ENCODE assay signal across 8 mouse cellular contexts in genomic region chr7:126583761-126584160, GRCm38 (mm10). TPM values are rescaled to one million over a fixed set of nuclear protein-coding genes. Genes with fewer than 3 reads are reported as not detected.
A peak's percentile ranks its signal among the peaks of the same experiment; 100 is the strongest.
DNase-seq lines count a peak whose midpoint lies in the region; ATAC-seq and TF ChIP-seq lines count a peak whose summit lies in the region.

No protein-coding gene starts in this region.

- H3K27me3 ChIP-seq in heart, embryonic 16.5 days (ENCODE audit: control insufficient read depth, insufficient read depth, low read length) = peaks cover 3% of the 10 kb centered on the region; the same call in 1 of the 2 replicates
- H3K27me3 ChIP-seq in MEL (ENCODE audit: control insufficient read depth in 1 of 2, insufficient read depth in 2 of 2, low read length in 2 of 2) = no peaks in the 10 kb centered on the region
- 0 out of 2 replicates have a peak, but pooled peaks cover 2% of the 10 kb centered on the region for H3K27me3 ChIP-seq in forebrain, embryonic 15.5 days
- H3K27me3 ChIP-seq in midbrain, embryonic 11.5 days (ENCODE audit: control insufficient read depth, insufficient read depth, low read length) = peaks cover 3% of the 10 kb centered on the region; the same call in 1 of the 2 replicates

- H3K9me3 ChIP-seq in heart, embryonic 16.5 days (replicated peaks; ENCODE audit: control insufficient read depth, low read length) = no peaks in the 10 kb centered on the region
- H3K9me3 ChIP-seq in MEL (replicated peaks; ENCODE audit: insufficient read depth, low read length) = no peaks in the 10 kb centered on the region
- H3K9me3 ChIP-seq in forebrain, embryonic 15.5 days = no peaks in the 10 kb centered on the region
- no peaks in the 10 kb centered on the region for H3K9me3 ChIP-seq in midbrain, embryonic 11.5 days (ENCODE audit: control insufficient read depth, low read length)

- H3K27ac ChIP-seq in heart, embryonic 16.5 days (ENCODE audit: low read length) = peak overlapping the region; percentile 52
- peak overlapping the region; percentile 95 for H3K27ac ChIP-seq in MEL (ENCODE audit: control insufficient read depth, low read depth, low read length)
- H3K27ac ChIP-seq in forebrain, embryonic 15.5 days (replicated peaks) = peak overlapping the region; percentile 94
- H3K27ac ChIP-seq in midbrain, embryonic 11.5 days (ENCODE audit: low read depth, low read length) = no peak overlapping the region

- peak overlapping the region; percentile 54 for H3K4me3 ChIP-seq in heart, embryonic 16.5 days (ENCODE audit: low read length)
- peak overlapping the region; percentile 48 to 82 for H3K4me3 ChIP-seq in MEL (ENCODE audit: control insufficient read depth in 1 of 2, insufficient read depth in 1 of 2, low read depth in 2 of 2, low read length in 2 of 2)
- H3K4me3 ChIP-seq in forebrain, embryonic 15.5 days = peak overlapping the region; percentile 67
- peak overlapping the region; percentile 58 for H3K4me3 ChIP-seq in midbrain, embryonic 11.5 days (ENCODE audit: low read depth, low read length)

- intact Hi-C loops in heart, postnatal 14 days (cut with DNase I) = loop anchor here (2.0 kb wide), 2 partner anchors 53 to 115 kb away; no protein-coding TSS in a partner anchor

- peak overlapping the region; percentile 93 for H3K4me2 ChIP-seq in heart, embryonic 16.5 days (ENCODE audit: low read depth, low read length)
- H3K4me2 ChIP-seq in forebrain, embryonic 15.5 days (replicated peaks) = peak overlapping the region; percentile 84
- peak overlapping the region; percentile 83 for H3K4me2 ChIP-seq in midbrain, embryonic 11.5 days

- no peak for DNase-seq in heart, postnatal 14 days
- DNase-seq in MEL (ENCODE audit: low read depth, low spot score) = peak; percentile 61
- no peak for DNase-seq in midbrain, embryonic 11.5 days (ENCODE audit: low spot score, missing footprints)
- DNase-seq in gastrocnemius, postnatal 4 days (ENCODE audit: low spot score in 2 of 2) = no peak
- no peak for DNase-seq in right cerebral cortex, adult 2 months (ENCODE audit: low spot score in 2 of 2)
- DNase-seq in c-Kit-positive CD71-positive TER-119-positive erythroid progenitor cells, embryonic 14.5 days (ENCODE audit: low spot score) = no peak

- no peak for TF ChIP-seq CTCF in MEL (IDR thresholded peaks at IDR 0.05 in 2 of 3, conservative IDR thresholded peaks at IDR 0.05 in 1 of 3; ENCODE audit: control insufficient read depth in 1 of 3, insufficient read depth in 1 of 3, low read depth in 2 of 3, low read length in 3 of 3, poor library complexity in 1 of 3, severe bottlenecking in 1 of 3)

- no peak for TF ChIP-seq POLR2A in MEL (IDR thresholded peaks at IDR 0.05; ENCODE audit: control insufficient read depth in 1 of 2, insufficient read depth in 1 of 2, low read depth in 1 of 2, low read length in 2 of 2, poor library complexity in 1 of 2)

- TF ChIP-seq EP300 in MEL (IDR thresholded peaks at IDR 0.05; ENCODE audit: low read depth in 1 of 2, low read length in 2 of 2) = no peak

- H3K79me2 ChIP-seq in MEL (ENCODE audit: control insufficient read depth, insufficient read depth, low read length, poor library complexity) = peaks cover 3% of the 10 kb centered on the region; the same call in 1 of the 2 replicates

- peak overlapping the region; percentile 77; the same call in 1 of the 2 replicates for H3K9ac ChIP-seq in heart, embryonic 16.5 days (ENCODE audit: low read length)
- peak overlapping the region; percentile 85 for H3K9ac ChIP-seq in MEL (ENCODE audit: control insufficient read depth, low read depth, low read length, poor library complexity, severe bottlenecking)
- H3K9ac ChIP-seq in forebrain, embryonic 15.5 days (replicated peaks) = peak overlapping the region; percentile 54; the same call in 1 of the 2 replicates
- peak overlapping the region; percentile 69; the same call in 1 of the 2 replicates for H3K9ac ChIP-seq in midbrain, embryonic 11.5 days (ENCODE audit: low read length)

- H3K4me1 ChIP-seq in heart, embryonic 16.5 days (ENCODE audit: control insufficient read depth, insufficient read depth, low read length) = 0 out of 2 replicates have a peak, but pooled peaks cover 3% of the 10 kb centered on the region
- H3K4me1 ChIP-seq in MEL (ENCODE audit: control insufficient read depth in 1 of 2, insufficient read depth in 2 of 2, low read length in 2 of 2) = peaks cover 7 to 34% of the 10 kb centered on the region in 2 experiments
- peaks cover 20% of the 10 kb centered on the region for H3K4me1 ChIP-seq in forebrain, embryonic 15.5 days
- peaks cover 6% of the 10 kb centered on the region for H3K4me1 ChIP-seq in midbrain, embryonic 11.5 days (ENCODE audit: control insufficient read depth, insufficient read depth, low read length)

- 54% methylated on average over 6 of the region's 6 CpGs for WGBS in heart, embryonic 16.5 days
- WGBS in forebrain, embryonic 15.5 days = 59% methylated on average over 6 of the region's 6 CpGs
- 60% methylated on average over 6 of the region's 6 CpGs for WGBS in midbrain, embryonic 11.5 days

- no peak for TF ChIP-seq RAD21 in MEL (IDR thresholded peaks at IDR 0.05; ENCODE audit: low read depth, low read length)

- no peaks in the 10 kb centered on the region for H3K36me3 ChIP-seq in heart, embryonic 16.5 days (ENCODE audit: control insufficient read depth, insufficient read depth)
- peaks cover 0 to 20% of the 10 kb centered on the region in 2 experiments; a peak in 2 of 4 replicates for H3K36me3 ChIP-seq in MEL (ENCODE audit: control insufficient read depth in 1 of 2, insufficient read depth in 2 of 2, low read length in 2 of 2)
- H3K36me3 ChIP-seq in forebrain, embryonic 15.5 days = peaks cover 2% of the 10 kb centered on the region; the same call in 1 of the 2 replicates
- H3K36me3 ChIP-seq in midbrain, embryonic 11.5 days (ENCODE audit: control insufficient read depth, insufficient read depth, low read length) = no peaks in the 10 kb centered on the region

- ATAC-seq in heart, embryonic 16.5 days (replicated peaks; ENCODE audit: extremely low read depth, insufficient read depth, low FRiP score) = no peak
- ATAC-seq in forebrain, embryonic 15.5 days (replicated peaks) = no peak
- ATAC-seq in midbrain, embryonic 11.5 days (ENCODE audit: low FRiP score) = no peak

TF ChIP-seq in MEL, 35 proteins besides CTCF, POLR2A, EP300 and RAD21 (continues in another document):
- TF ChIP-seq NELFE (IDR thresholded peaks at IDR 0.05; ENCODE audit: low read depth, low read length) = peak; percentile 9; the same call in 1 of the 2 replicates
- TF ChIP-seq POLR2AphosphoS2 (IDR thresholded peaks at IDR 0.05; ENCODE audit: low read length) = no peak
- no peak for TF ChIP-seq POLR2AphosphoS5 (IDR thresholded peaks at IDR 0.05; ENCODE audit: borderline replicate concordance, low read depth, low read length)

RNA-seq across cellular contexts. Expression of gene Apobr, which starts 1.0 kb away (rescaled TPM):
- 0.71 and 0.75 TPM in 2 replicates for polyA plus RNA-seq in heart, embryonic 16.5 days (2015; fragmentation: Nextera tagmentation; extraction: Ambion mirVana)
- 1 to 10 TPM in 1 of 2 experiments, under 1 TPM in 1; 0.65 to 1.7 TPM for total RNA-seq in heart, postnatal 14 days (2021)
- 0.23 and 0.56 TPM in 2 replicates for total RNA-seq in MEL (2012; rRNA removed)
- polyA plus RNA-seq in MEL (2012; ENCODE audit: insufficient read depth in 1 of 2, insufficient read length in 2 of 2, low read depth in 1 of 2, low replicate concordance in 2 of 2, missing spikeins in 1 of 2) = 1 to 10 TPM in 1 of 2 experiments, not detected in 1; 5.4 TPM
- 0.25 and 0.32 TPM in 2 replicates for polyA plus RNA-seq in forebrain, embryonic 15.5 days (2015; fragmentation: Nextera tagmentation; extraction: Ambion mirVana)
- polyA plus RNA-seq in midbrain, embryonic 11.5 days (2014; fragmentation: Nextera tagmentation; extraction: Ambion mirVana) = 0.46 and 0.57 TPM in 2 replicates
- 1 to 10 TPM in 1 of 2 experiments, under 1 TPM in 1; 0.83 to 1.4 TPM for total RNA-seq in gastrocnemius, postnatal 4 days (2021)

RNA-seq across cellular contexts. Expression of gene Cln3, which starts 1.9 kb away (rescaled TPM):
- 20.2 TPM in 2 replicates for polyA plus RNA-seq in heart, embryonic 16.5 days (2015; fragmentation: Nextera tagmentation; extraction: Ambion mirVana)
- 10 to 100 TPM; 13.2 to 13.3 TPM for total RNA-seq in heart, postnatal 14 days (2021)
- 16.2 and 20.5 TPM in 2 replicates for total RNA-seq in MEL (2012; rRNA removed)
- polyA plus RNA-seq in MEL (2012; ENCODE audit: insufficient read depth in 1 of 2, insufficient read length in 2 of 2, low read depth in 1 of 2, low replicate concordance in 2 of 2, missing spikeins in 1 of 2) = 10 to 100 TPM in 1 of 2 experiments, not detected in 1; 61.9 TPM
- 31.7 and 34.3 TPM in 2 replicates for polyA plus RNA-seq in forebrain, embryonic 15.5 days (2015; fragmentation: Nextera tagmentation; extraction: Ambion mirVana)
- polyA plus RNA-seq in midbrain, embryonic 11.5 days (2014; fragmentation: Nextera tagmentation; extraction: Ambion mirVana) = 22.4 and 23.4 TPM in 2 replicates
- 10 to 100 TPM; 11.8 to 14.1 TPM for total RNA-seq in gastrocnemius, postnatal 4 days (2021)

RNA-seq across cellular contexts. Expression of gene Il27, which starts 11.0 kb away (rescaled TPM):
- polyA plus RNA-seq in heart, embryonic 16.5 days (2015; fragmentation: Nextera tagmentation; extraction: Ambion mirVana) = not detected in 2 replicates
- total RNA-seq in heart, postnatal 14 days (2021) = not detected
- total RNA-seq in MEL (2012; rRNA removed) = not detected in 2 replicates
- polyA plus RNA-seq in MEL (2012; ENCODE audit: insufficient read depth in 1 of 2, insufficient read length in 2 of 2, low read depth in 1 of 2, low replicate concordance in 2 of 2, missing spikeins in 1 of 2) = under 1 TPM in 1 of 2 experiments, not detected in 1; 0.07 TPM
- not detected in 2 replicates for polyA plus RNA-seq in forebrain, embryonic 15.5 days (2015; fragmentation: Nextera tagmentation; extraction: Ambion mirVana)
- not detected in 2 replicates for polyA plus RNA-seq in midbrain, embryonic 11.5 days (2014; fragmentation: Nextera tagmentation; extraction: Ambion mirVana)
- total RNA-seq in gastrocnemius, postnatal 4 days (2021) = not detected

RNA-seq across cellular contexts. Expression of gene Eif3c, which starts 17.6 kb away (rescaled TPM):
- 115 and 120 TPM in 2 replicates for polyA plus RNA-seq in heart, embryonic 16.5 days (2015; fragmentation: Nextera tagmentation; extraction: Ambion mirVana)
- 100 to 1,000 TPM; 138 to 140 TPM for total RNA-seq in heart, postnatal 14 days (2021)
- 233 and 270 TPM in 2 replicates for total RNA-seq in MEL (2012; rRNA removed)
- polyA plus RNA-seq in MEL (2012; ENCODE audit: insufficient read depth in 1 of 2, insufficient read length in 2 of 2, low read depth in 1 of 2, low replicate concordance in 2 of 2, missing spikeins in 1 of 2) = 100 to 1,000 TPM; 404 to 819 TPM
- polyA plus RNA-seq in forebrain, embryonic 15.5 days (2015; fragmentation: Nextera tagmentation; extraction: Ambion mirVana) = 196 TPM in 2 replicates
- 189 and 198 TPM in 2 replicates for polyA plus RNA-seq in midbrain, embryonic 11.5 days (2014; fragmentation: Nextera tagmentation; extraction: Ambion mirVana)
- total RNA-seq in gastrocnemius, postnatal 4 days (2021) = 100 to 1,000 TPM; 181 to 184 TPM

RNA-seq across cellular contexts. Expression of gene Nupr1, which starts 46.9 kb away (rescaled TPM):
- polyA plus RNA-seq in heart, embryonic 16.5 days (2015; fragmentation: Nextera tagmentation; extraction: Ambion mirVana) = 12.8 and 12.9 TPM in 2 replicates
- total RNA-seq in heart, postnatal 14 days (2021) = 1 to 10 TPM; 8.7 to 9.2 TPM
- total RNA-seq in MEL (2012; rRNA removed) = 1.8 and 9.5 TPM in 2 replicates
- 10 to 100 TPM in 1 of 2 experiments, not detected in 1; 11.0 TPM for polyA plus RNA-seq in MEL (2012; ENCODE audit: insufficient read depth in 1 of 2, insufficient read length in 2 of 2, low read depth in 1 of 2, low replicate concordance in 2 of 2, missing spikeins in 1 of 2)
- polyA plus RNA-seq in forebrain, embryonic 15.5 days (2015; fragmentation: Nextera tagmentation; extraction: Ambion mirVana) = 4.9 and 5.9 TPM in 2 replicates
- 2.8 and 3.4 TPM in 2 replicates for polyA plus RNA-seq in midbrain, embryonic 11.5 days (2014; fragmentation: Nextera tagmentation; extraction: Ambion mirVana)
- 10 to 100 TPM; 18.2 to 21.6 TPM for total RNA-seq in gastrocnemius, postnatal 4 days (2021)
